Mouse (Mus musculus) left cerebral cortex, postnatal 25 days (tissue): Measurements from ENCODE around the gene Maml1. TPM values are rescaled to one million over a fixed set of nuclear protein-coding genes. Genes with fewer than 3 reads are reported as not detected.

Experiments
- DNase-seq, 2 experiments: peaks; one replicate each; pipeline ENCODE4 v3.0.0; 2022; ENCODE audit warnings: low spot score in 2 of 2, mixed read lengths in 1 of 2
- intact Hi-C: fragments of 180-260 bp; cut with DNase I; formaldehyde crosslinking; loops from one replicate; pipeline ENCODE4 v1.15.1; 2025
- total RNA-seq, 2 experiments: library from RNA; stranded (reverse); gene quantifications; 2 replicates each; pipeline ENCODE4 v1.2.3; 2021

Maml1 gene
- total RNA-seq, 2 experiments from 2014 or later: 9.5 to 10.1 TPM

GRCm38 (mm10) chr11:50226406-50226805 is 65.7 kb downstream of the Maml1 start:
- intact Hi-C loops: no loop called here
- DNase-seq: no peak

GRCm38 (mm10) chr11:50225611-50226378 is 66.3 kb downstream of the Maml1 start:
- intact Hi-C loops: loop anchor here (2.0 kb wide), 1 partner anchor 15 kb away; the partner anchor contains the start of genes Mgat4b and Sqstm1
- DNase-seq: peak in 1 of 2 experiments; percentile 41

- intact Hi-C loops: loop anchor here (2.0 kb wide), 1 partner anchor 14 kb away; the partner anchor contains the start of genes Mgat4b and Sqstm1
- DNase-seq: peak; percentile 82 to 85
Measured at GRCm38 (mm10) chr11:50224671-50225530, 67.2 kb downstream of the Maml1 start.

- intact Hi-C loops: loop anchor here (2.0 kb wide), 1 partner anchor 13 kb away; the partner anchor contains the start of genes Mgat4b and Sqstm1
Measured at GRCm38 (mm10) chr11:50223783-50224662, 68.1 kb downstream of the Maml1 start.

GRCm38 (mm10) chr11:50222559-50223276 is 69.4 kb downstream of the Maml1 start:
- DNase-seq: no peak
- intact Hi-C loops: no loop called here

More at GRCm38 (mm10) chr11:50223783-50224662, 68.1 kb downstream of the Maml1 start:
- peak in 1 of 2 experiments; percentile 37 for DNase-seq

- DNase-seq: no peak
- intact Hi-C loops: no loop called here
Measured at GRCm38 (mm10) chr11:50219833-50220232, 72.3 kb downstream of the Maml1 start.

- no peak for DNase-seq
- intact Hi-C loops: no loop called here
Measured at GRCm38 (mm10) chr11:50217811-50218210, 74.3 kb downstream of the Maml1 start.

- DNase-seq: no peak
Measured at GRCm38 (mm10) chr11:50216724-50217366, 75.3 kb downstream of the Maml1 start.

GRCm38 (mm10) chr11:50215633-50216032 is 76.5 kb downstream of the Maml1 start:
- intact Hi-C loops: no loop called here
- DNase-seq: no peak

More at GRCm38 (mm10) chr11:50216724-50217366, 75.3 kb downstream of the Maml1 start:
- intact Hi-C loops: no loop called here

- no peak for DNase-seq
- intact Hi-C loops: no loop called here
Measured at GRCm38 (mm10) chr11:50214631-50215030, 77.5 kb downstream of the Maml1 start.

GRCm38 (mm10) chr11:50212848-50213758 is 79.0 kb downstream of the Maml1 start:
- DNase-seq: peak in 1 of 2 experiments; percentile 57
- intact Hi-C loops: no loop called here

GRCm38 (mm10) chr11:50212060-50212739 is 79.9 kb downstream of the Maml1 start:
- intact Hi-C loops: no loop called here
- DNase-seq: no peak

GRCm38 (mm10) chr11:50211322-50212059 is 80.6 kb downstream of the Maml1 start:
- no peak for DNase-seq
- intact Hi-C loops: loop anchor here (2.0 kb wide), 1 partner anchor 13 kb away; no protein-coding TSS in a partner anchor

GRCm38 (mm10) chr11:50210505-50211151 is 81.5 kb downstream of the Maml1 start, which contains the start of the genes Sqstm1 and Mgat4b:
Gene Sqstm1 (minus strand): TSS chr11:50210827.
Gene Mgat4b (plus strand): TSS chr11:50210890.
- DNase-seq: peak; percentile 84 to 87
- intact Hi-C loops: loop anchor here (2.0 kb wide), 1 partner anchor 14 kb away; no protein-coding TSS in a partner anchor

GRCm38 (mm10) chr11:50210101-50210504 is 82.0 kb downstream of the Maml1 start:
- peak; percentile 80 to 92 for DNase-seq
- intact Hi-C loops: loop anchor here (2.0 kb wide), 1 partner anchor 15 kb away; no protein-coding TSS in a partner anchor
